Mouse (Mus musculus) lung, postnatal 25 days (tissue): ENCODE measurements around the gene Pip5k1b.

ENCODE experiments used
- DNase-seq: peaks from one replicate; pipeline ENCODE4 v3.0.0; 2022; ENCODE audit warnings: low spot score

Pip5k1b gene

DNA sequence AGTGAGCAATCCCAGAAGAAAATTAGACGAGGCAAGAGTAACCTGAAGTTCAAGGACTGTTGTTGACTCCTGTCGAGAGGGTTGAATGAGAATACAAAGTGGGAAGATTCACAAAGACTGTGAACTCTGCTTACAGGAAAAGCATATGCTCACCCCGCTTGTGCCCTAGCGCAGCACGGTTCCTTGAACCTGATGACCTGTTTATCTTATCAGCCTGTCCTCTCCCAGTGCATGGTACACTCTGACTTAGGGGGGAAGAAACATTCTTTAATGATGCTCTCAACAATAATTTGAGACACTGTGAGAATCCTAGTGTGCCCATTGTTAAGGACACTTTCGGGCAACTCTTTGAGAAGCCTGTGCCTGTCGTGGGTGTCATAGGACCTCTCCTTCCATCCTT lies 38.6 kb downstream of the Pip5k1b start:
- DNase-seq = no peak

DNA sequence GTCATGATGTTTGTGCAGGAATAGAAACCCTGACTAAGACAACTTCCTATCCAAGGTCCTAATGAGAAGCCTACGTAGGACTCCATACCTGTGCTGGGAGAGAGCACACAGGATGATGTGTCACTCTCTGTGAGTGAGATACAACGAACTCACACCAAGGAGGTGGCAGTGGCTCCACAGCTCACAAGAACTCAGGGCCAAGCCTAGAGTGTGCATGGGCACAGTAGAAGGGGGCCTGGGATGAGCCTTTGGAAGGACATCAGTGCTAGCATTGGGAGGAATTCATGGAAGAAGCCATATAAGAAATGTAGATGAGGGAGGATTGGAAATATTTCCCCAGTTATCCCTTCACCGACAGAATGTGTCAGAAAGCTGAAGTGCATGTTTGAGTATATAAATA lies 39.7 kb downstream of the Pip5k1b start:
- no peak for DNase-seq

DNA sequence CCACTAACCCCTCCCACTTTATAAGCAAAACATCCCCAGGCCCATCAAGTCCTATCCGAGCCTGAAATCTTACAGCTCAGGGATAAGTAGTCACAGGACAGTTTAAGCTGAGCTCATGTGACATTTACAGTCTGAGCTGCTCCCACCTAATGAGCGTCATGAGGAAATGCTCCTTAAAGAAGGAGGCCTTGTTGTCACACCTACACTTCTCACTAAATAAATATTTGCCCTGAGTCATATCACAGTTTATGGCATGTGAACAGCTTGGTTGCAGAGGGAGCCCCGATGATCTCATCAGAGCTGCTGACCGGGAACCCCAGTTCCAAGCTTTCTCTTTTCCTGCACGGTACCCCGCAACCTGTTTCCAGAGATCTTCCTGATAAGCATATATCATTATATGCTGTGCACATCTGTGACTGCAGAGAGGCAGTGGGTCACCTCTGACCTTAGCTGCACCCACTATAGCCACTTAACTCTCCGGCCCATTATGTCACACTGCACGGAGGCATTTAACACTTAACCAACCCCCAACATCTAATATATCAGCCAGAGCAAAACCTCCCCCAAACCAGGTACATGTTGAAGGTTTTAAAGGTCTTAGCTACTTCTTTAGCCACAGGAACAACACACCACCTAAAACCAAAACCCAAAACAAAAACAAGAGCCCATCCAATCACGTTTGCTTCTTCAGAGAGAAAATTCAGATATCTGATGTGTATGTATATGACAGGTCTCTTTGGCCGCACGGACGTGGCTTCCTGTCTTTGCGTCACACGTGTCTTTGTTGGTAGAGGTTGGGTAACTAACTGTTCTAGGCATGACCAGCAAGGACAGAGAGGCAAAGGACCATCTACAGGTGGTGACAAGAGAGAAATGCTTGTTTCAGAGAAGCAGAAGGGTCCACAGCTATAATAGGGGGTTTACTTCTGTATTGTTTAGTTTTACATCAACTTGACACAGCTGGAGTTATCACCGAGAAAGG lies 40.7 kb downstream of the Pip5k1b start:
- DNase-seq = peak; percentile 61

DNA sequence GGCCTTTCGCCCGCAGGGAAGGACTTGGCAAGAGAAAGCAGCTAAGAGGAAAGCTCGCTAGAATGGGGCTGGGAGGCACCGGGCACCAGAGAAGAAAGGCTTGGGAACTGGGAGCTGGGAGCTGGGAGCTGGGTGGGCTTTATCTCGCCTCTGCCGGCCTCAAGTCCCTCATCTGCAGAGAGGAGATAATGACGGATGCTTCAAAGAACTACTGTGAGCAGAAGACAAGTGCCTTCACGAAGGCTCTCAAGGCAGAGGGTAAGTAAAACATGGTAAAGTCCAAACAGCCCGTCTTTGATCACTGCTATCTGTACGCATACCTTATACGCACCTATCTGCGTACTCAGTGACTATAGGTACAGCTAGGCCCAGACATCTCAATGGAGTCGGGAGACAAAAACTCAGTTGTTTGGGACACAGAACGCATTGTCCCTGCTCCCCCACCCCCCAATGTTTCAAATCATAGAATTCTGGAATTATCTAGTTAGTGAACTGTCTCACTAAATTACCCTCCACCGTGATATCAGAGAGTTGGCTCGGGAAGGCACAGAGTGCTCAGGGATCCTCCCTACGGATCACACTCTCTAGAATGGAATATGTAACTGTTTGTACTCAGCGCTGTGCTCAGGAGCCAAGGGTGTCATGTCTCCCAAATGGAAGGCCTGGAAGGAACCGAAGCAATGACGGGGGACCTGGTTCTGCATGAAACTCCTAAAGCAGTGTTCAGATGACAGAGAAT lies 42.4 kb downstream of the Pip5k1b start:
- no peak for DNase-seq

DNA sequence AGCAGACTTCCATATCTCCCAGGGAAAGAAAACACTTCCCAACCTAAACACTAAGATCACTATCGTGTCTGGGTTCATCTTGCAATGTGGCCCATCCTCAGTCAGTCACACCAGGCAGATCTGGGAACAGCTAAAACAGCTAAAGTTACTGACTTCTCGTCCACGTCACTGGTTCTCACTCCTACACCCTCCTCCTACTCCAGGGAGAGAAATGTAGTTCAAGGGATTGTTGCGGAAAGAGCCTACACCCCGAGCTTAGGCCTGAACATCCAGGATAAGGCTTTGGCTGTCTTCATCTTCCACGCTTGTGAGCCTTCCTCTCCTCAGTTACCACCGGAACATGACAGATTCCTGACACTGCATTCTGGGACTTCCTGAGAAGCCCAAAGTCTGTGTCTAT lies 43.7 kb downstream of the Pip5k1b start:
- DNase-seq = no peak

DNA sequence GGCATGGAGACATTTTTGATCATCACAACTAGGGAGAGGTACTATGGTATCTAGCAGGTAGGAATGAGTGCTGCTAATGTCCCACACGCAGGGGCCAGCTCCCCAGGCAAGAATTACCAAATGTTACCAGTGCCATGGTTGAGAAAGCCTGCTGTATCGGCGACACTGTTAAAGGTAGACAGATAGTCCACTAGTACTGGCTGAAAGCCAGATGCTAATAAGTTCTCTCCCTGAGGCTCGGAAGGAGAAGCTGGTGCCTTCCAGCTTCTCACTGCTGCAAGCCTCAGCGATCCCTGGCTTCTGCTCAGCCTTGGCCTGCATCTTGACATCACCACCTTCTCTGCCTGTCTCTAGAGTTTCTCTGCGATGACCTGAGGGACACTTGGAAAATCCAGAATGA lies 46.3 kb downstream of the Pip5k1b start:
- DNase-seq = no peak

DNA sequence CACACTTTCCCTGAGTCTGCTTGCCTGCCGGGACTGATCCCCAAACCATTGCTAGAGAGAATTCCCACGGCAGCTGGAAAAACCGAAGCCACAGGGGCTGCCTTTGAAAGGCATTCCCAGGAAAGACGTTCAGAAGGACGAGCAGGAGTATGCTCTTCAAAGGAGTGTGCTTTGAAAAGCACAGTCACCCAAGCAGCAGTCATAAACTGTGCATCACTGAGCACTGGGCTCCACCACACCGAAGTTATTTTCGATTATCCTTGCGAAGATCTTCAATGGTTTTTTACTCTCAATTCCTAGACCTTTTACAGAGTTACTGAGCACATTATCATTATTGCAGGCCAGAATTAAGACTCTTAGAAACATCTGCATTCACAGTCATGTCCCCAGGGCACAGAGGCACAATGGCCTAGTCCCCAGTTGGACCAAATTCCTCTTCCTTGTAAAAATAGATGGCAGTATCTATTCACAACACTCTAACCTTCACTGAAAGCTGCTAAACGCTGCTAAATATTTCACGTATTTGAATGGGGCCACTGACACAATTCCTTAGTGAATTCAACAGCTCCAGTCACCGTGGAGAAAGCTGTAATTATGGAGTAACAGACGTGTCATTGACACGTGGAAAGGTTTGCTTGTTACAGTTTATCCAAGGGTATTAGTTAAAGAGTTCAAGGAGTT lies 47.4 kb downstream of the Pip5k1b start:
- DNase-seq = no peak

DNA sequence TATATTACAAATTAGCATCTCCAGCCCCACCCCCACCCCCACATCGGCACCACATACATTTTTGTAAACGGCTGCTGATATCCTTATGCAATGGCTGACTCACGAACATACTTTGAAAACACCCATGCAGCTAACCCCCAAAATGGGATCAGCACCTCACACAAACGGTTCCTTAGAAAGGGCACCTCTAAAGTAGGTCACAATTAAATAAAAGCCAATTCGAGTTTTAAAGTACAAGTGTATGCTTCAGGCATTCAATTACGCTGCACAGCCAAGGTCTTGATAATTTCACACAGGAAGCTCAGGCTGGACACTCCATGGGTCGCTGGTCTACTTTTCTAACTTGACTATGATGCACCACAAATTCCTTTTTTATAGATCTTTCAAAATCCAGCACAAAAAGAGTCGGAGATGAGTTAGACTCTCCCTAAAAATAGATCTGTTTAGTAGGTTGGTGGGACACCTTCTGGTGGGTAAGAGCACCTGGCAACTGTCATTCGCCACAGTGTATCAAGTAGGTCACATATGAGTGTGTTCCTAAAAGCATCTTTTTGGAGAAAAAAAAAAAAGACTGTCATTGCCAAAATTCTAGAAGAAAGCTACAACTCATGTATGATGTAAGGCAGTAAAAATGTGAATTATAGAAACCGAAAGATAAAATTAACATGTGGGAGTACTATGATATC lies 52.8 kb downstream of the Pip5k1b start:
- no peak for DNase-seq

DNA sequence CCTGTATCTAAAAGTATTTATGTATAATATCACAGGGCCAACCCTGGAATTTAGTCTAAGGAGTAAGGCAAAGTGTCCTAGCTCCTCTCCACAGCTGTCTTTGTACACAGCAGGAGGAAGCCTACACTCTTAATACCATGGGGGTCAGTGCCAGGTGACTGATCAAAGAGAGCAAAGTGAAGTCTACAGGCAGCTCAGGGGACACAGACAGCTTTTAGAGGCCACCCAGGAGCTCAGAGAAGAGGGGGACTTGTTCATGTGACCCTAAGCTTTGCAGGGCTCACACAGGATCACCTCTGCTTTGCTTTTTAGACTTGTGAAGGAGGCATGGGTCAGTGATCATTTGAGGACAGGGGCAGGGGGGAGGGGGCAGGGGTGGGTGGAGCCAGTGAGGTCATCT lies 54.1 kb downstream of the Pip5k1b start:
- DNase-seq = no peak

DNA sequence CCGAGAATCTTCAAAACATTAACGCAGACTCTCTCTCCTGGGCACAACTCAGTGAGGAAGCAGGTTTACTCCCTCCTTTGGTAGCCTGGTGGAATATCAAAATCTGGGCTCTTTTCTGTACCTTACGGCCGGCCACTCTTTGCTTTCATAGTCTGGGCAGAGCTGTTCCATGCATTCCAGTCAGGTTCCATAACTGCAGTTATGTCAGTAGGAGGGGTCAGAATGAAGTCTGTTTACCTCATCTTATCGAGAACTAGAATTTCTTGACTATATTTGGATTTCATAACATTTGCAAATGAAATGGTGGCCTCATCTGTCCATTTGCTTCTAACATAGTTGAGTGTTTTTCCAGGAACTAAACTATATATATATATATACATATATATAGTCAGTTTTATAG lies 55.2 kb downstream of the Pip5k1b start:
- DNase-seq = no peak

DNA sequence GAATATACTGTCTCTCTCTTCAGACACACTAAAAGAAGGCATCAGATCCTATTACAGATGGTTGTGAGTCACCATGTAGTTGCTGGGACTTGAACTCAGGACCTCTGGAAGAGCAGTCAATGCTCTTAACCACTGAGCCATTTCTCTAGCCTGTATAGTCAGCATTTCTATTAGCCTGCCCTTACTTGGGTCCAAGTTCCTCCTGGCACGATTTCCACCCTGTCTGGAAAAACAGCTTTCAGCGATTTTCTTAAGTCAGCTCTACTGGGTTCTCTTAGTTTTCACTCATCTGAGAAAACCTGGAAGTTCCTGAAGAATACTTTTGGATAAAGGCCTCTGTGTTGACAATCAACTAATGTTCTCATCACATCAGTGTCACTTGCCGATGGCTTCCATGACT lies 56.4 kb downstream of the Pip5k1b start:
- DNase-seq = no peak

DNA sequence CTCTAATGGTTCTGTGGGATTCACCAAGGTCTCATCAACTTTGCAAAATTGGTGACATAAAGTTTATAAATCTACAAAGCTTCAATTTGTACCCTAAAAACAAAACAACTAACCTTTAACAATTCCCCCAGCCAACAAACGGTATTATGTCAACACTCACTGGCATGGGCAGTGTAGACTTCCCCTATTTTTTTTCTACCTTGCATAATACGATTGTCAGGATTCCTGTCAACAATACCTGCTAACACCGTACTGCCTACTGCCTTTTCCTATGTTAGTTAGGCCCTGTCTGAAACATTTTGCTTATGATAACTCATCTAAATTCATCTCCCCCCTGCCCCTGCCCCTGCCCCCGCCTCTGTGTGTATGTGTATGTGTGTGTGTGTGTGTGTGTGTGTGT lies 61.8 kb downstream of the Pip5k1b start:
- no peak for DNase-seq

DNA sequence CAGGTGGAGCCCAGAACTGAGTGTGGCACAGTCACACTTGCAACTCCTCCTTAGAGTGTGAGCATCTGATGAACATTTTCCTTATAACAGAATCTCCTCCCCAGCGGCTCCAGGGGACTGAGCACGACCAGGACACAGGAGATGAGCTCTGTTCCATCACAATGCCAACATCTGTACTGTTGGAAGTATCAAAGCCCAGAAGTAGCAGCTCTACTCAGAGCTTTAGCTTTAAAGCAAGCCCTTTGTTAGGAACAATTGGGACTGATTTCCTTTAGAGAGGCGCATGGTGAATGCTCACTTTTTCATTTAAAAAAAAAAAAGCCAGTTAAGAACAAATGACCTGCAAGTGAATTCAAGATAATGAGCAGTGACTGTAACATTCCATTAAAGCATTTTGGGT lies 63.8 kb downstream of the Pip5k1b start:
- DNase-seq = no peak

DNA sequence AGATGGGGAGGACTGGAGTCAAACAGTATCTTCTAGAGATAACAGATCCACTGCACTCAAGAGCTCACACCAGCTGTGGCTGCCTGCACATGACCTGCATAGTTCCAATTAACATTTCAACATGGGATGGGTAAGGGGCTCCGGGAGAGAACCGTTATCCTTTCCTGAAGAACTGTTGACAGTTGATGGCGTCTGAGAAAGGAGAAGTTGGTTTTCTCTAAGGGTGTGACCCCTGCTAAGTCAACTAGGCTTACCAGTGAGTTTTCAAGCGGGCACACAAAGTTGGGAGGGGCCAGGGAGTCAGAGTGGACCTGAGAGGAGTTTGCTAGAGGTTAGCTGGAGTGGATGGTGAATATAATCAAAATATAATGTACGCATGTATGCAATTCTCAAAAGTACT lies 65.4 kb downstream of the Pip5k1b start:
- DNase-seq = no peak

DNA sequence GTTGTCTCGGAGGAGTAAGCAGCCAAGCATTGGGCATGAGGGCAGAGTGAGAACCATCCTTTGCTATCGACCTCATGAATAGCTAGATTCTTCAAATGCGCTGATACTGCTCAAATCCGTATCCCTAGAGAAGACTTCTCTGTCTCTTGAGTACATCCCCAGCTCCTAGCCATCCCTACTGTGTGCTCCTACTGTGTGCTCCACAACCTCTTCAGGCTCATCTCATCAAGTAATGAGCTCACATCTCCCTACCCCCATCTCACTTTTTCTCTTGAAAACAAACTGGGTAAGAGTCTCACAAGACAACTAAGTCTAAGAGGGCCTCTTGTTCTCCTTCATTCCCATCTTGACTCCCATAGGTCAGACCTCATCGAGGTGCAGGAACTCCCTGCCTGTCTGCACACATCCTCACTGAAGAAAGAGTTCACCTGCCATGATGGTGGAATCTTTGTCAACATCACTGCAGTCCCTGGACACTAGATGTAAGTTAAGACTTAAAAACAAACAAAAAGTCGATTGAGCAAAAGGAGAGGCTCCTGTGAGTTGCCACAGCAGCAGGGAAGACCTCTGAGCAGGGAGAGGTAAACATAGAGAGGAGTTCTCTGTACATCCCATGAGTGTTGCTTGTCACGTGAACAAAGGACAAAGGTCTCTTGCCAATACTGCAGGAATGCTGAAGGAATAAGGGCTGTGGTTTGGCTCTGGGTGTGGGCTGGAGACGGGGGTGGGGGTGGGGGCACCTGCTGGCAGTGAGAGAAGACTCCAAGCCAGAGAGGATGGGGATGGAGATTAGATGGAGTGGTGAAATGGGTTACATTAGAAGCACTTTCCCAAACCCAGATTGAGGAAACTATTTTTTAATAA lies 69.0 kb downstream of the Pip5k1b start:
- DNase-seq = no peak

DNA sequence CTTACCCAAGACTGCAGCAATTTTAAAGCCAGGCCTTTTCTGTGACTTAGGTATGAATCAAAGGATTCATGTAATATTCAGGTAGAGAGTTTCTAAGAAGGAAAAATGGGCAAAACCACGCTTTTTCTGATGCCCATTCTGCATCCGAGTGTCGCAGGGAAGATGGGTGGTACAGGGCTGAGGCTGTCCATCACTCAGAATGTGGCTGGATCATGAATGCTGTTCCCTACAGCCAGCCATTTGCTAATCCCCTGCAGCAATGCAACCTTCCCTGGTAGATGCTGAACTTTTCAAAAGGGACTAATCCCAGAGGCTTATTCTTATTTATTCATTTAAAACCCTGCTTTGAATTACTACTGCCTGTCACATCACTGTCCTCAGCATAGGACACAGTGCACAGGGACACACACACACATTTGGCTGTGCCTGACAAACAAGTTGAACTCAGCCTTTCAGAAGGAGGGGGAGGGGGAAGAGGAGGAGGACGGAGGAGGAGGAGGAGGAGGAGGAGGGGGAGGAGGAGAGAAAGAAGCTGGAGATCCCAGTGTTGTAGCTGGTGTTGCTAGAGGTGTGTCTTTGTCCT lies 71.0 kb downstream of the Pip5k1b start:
- DNase-seq = no peak

DNA sequence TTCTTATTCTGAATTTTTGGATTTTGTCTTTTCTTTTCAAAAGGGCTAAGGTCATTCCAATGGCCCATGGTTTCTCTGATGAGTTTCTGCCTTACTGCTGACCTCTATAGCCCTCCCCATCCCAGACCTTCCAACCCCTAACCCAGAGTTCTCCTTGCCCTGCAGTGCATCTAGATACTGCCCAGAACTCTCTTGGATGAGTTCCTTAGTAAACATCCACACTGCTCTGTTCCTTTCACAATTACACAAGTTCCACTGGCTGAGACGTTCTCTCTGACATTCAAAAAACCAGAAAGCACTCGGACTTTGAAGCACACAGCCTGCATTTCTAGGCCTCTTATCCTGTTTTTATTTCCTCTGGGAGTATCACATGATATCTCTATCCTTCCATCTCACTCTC lies 74.8 kb downstream of the Pip5k1b start:
- DNase-seq = no peak

DNA sequence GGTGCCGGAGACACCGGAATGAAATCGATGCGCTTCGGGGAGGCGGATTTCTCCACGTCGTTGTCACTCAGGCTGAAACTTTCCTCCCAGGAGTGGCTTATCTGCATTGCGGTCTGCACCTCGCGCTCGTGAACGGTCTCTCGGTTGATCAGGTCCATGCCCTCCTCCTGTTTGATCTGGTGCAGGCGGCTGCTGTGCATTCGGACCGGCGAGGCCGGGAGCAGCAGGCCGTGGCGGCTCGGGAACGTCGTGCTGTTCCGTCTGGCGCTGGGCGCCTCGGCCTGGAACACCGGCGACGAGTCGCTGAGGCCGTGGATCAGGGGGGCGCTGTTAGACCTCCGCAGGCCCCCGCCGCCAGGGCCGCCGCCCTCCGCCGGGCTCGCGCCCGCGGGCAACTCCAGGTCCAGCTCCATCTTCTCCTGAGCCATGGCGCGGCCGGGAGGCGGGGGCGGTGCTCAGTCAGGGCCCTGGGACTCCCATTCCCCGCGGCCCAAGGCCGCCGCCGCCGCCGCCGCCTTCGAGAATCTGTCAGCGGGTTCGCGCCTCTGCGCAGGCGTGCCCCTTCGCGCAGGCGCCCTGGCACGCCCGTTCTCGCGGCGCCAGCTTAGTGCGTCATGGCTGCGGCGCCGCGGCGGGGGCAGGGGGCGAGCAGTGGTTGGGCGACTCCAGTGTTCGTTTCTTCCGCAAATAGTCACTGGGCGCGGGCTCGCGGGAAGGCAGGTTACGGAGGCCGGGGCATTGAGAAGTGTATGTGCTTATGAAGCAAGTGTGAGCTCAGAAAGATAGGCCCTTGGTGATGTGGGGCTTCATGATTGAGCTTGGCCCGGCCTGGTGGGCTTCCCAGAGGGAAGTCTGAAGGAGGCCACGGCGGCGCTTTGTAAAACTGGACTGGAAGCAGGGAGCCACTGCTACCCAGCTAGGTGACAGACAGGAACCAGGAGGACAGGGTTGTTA lies 78.5 kb downstream of the Pip5k1b start, which contains the start of gene Fam122a:
Fam122a (minus strand) TSS at position 428 of the 954 bp plus-strand sequence.
- DNase-seq = peak; percentile 89

DNA sequence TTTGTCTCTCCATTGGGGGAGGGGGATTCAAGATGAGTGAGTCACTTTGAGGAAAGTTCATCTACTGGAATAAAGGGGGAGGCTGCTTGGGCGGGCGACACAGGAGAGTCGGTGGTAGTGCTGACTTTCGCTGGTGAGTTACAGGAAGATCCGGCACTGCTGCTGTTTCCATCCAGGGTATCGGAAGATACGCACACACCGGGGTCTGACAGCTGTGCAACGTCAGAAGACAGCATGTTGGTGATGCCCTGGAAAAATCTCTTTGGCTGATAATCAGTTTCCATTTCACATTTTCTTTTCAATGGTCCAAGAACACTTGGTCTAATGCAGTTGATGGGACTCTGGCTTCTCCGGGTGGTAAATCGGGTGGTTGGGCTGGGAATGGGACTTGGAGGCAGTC lies 79.2 kb downstream of the Pip5k1b start:
- DNase-seq = no peak

DNA sequence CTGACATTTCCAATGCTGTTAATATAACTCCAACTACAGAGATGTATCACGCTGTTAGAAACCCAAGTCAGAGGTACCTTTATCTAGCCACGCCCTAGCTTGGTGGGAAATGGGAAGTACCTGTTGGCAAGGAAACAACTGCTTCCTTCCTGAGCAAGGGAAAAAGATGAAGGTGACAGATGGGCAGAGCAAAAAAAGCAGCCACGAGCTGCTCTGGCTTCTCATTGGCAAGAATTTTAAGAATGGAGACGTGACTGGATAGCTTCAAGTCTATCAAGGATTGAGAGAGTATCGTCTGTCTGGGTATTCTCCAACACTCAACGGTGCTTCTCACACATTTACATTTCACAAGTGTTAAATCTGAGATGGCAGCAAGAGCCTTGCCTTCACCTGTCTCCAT lies 80.4 kb downstream of the Pip5k1b start:
- DNase-seq = no peak
